Mouse (Mus musculus) cerebellum, postnatal 25 days (tissue): ENCODE results near the gene Gldn.

Source experiments
- DNase-seq, 2 experiments: peaks; one replicate each; pipeline ENCODE4 v3.0.0; 2021; ENCODE audit warnings: mixed read lengths in 2 of 2

The Gldn gene

GRCm38 (mm10) chr9:54286331-54286987 lies at the start of gene Gldn:
Gldn (plus strand) TSS chr9:54286486.
- peak; percentile 9 to 19 for DNase-seq

DNA sequence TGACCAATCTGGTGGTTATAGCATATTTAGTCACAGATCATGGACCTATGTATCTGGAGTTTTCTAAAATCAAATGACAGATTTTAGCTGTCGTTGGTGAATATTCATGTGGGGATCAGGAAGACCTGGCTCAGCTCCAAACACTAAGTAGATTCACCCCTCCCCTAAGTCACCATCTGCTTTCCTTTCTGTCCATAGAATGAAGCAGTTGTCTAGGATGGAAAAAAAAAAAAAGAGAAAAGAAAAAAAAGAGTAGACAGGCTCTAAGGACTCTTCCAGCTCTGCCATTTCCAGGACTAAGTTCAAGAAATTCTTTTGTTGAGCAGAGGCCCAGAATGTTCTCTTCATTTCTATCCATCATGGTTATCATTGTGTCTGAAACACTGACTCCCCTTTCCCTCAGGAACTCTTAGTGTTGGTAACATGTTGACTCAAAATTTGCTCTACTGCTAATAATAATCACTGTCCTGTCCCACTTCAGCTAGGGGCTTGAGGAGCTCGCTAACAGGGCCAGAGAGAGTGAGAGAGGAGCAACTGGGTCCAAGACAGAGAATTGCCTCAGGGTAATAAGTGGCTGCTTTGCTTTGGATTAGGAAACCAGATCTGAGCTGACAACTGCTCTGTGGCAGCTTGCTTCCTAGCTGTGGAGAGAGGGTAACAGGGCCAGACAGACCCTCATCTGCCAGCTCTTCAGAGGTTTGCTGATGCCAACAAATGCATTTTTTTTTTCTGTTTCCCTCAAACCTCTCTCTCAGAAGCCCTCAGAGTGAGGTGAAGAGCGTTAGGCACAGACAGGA lies 41.2 kb upstream of the Gldn start:
- no peak for DNase-seq

DNA sequence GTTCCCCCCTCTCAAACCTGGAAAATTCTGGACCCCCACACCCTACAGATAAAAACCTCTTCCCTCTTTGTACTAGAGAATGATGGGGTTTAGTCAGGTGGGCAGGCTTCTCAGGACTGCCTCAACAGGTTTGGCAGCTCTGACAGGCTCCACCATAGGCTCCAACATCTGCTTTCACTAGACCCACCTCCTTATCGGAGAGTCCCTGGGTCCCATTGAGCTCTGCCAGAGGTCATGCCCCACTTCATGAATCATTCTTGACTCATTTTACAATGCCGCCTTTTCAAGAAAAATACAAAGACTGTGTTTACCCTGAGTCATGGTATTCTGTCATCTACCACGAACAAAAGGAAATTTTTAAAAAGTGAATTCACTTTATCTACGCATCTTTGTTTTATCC lies 21.5 kb upstream of the Gldn start:
- no peak for DNase-seq

DNA sequence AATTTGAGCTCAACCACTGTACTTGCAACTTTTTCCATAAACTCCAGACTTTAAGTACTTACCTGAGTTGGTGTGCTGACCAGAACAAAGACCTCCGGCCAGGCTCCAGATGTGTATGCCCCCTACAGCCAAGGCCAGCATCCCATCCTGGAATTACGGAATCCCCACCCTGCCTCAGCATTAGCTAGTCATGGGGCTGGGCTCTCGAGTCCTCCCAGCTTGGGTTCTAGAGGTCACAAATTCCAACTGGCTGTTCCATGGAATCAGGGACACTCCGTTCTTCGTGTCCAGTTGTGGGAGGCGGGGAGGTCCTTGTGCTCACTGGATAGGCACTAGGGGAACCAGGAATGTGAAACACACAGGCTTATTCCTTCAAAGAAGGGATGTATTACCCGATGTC lies 18.3 kb upstream of the Gldn start, which contains the start of gene Cyp19a1:
Gene Cyp19a1 (minus strand): TSS at position 101 of the 400 bp plus-strand sequence.
- DNase-seq, result no peak

- DNase-seq, result no peak
Measured at GRCm38 (mm10) chr9:54269987-54270386, 16.3 kb upstream of the Gldn start.

DNA sequence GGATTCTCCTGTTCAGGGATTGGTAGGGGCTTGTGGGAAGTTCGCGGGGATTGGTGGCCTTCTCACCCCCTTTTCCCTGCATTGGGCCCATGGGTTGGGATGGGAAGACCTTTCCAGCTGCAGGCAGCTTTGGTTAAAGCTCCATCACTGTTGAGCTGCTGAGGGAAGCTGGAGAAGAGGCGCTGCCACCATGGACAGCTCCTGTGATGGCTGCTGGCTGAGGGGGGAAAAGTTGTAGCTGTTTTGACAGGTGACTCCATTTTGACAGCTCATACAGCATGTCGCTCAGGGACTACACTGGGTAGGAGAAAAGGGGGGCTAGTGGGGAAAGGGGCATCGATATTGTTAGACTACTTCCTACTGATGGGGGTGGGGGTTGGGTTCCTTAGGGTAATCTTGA lies 15.4 kb upstream of the Gldn start:
- no peak for DNase-seq

GRCm38 (mm10) chr9:54275283-54275682 lies 11.0 kb upstream of the Gldn start:
- no peak for DNase-seq

- DNase-seq, result no peak
Measured at GRCm38 (mm10) chr9:54279046-54279589, 7.2 kb upstream of the Gldn start.

GRCm38 (mm10) chr9:54287804-54288203 lies 1.5 kb downstream of the Gldn start:
- DNase-seq, result no peak

DNA sequence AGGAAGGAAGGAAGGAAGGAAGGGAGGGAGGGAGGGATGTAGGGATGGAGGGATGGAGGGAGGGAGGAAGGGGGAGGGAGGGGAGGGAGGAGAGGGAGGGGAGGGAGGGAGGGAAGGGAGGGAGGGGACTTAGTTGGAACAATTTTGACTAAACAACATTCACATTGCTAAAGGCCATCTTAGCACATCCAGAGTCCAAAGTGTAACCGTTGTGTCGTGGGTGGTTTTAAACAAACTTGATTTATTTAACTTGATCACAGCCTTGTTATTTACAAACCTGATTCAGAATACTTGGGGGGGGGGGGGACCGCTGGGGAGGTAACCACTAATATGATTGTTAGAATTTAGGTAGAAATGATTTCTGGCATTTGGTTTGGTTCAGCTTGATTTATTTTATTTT lies 13.1 kb downstream of the Gldn start:
- no peak for DNase-seq

GRCm38 (mm10) chr9:54299792-54300191 lies 13.5 kb downstream of the Gldn start:
- no peak for DNase-seq

GRCm38 (mm10) chr9:54301255-54301654 lies 15.0 kb downstream of the Gldn start:
- DNase-seq, result peak; percentile 17 to 61

DNA sequence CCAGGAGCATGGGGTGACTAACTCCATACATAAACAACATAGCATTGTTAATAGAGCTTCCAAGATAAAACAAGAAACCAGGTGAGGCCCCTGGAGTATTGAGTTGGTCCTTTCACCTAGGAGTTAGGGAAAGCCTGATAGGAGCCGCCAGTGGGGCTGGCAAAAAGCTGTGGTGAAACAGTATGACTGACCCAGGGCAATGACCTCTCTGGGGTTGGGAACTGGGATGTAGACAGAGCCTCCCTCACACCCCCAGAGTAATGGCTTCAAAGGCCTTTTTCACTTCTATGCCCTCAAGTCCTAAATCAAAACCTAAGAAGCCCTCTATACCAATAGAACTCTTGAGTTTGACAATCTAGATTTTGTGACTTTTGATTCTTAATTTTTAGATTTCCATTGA lies 21.9 kb downstream of the Gldn start:
- DNase-seq, result no peak

DNA sequence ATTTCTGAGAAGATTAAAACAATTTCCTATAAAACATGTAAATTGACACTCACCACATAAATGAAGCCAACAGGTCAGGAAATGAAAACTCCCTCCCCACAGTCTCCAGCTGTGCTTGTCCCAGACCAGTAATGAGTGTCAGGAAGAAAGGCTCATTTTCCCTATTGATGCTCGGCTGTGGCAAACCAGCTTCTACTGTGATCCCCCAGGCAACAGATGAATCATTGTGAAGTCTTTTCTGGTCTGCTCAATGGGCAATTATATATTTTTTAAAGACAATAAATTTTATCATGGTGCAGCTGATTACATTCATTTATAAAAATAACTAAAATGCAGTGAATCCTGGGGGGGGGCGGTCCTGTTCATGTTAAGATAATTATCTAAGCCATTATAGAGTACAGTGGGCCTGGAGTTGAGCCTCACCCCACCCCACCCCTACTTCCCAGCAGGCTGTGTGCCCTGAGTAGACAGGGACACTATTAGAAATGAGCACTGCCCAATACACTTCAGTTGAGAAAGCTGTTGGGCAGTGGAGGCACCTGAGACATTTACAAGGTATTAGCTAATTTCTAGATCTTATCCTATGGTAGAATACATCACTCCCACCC lies 22.6 kb downstream of the Gldn start:
- no peak for DNase-seq

GRCm38 (mm10) chr9:54316363-54316762 lies 30.1 kb downstream of the Gldn start:
- no peak for DNase-seq

DNA sequence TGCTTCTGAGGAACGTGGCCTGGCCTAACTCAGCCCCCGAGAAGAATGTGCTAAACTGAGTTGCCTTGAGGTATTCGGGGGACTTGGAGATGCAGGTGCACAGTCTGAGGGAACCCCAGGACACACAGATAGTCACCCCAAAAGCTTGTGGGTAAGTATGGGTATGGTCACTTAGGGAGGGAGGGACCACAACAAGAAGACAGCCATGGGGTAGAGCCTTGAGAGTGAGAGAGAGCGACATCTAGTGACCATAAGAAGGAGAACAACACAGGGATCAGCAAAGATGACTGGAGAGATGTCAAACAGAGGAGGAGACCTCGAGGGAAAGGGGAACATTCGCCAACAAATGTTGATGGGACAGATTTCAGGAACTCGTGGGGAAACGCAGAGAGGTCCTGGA lies 37.2 kb downstream of the Gldn start:
- DNase-seq, result no peak

- DNase-seq, result no peak
Measured at GRCm38 (mm10) chr9:54329201-54329600, 42.9 kb downstream of the Gldn start.

DNA sequence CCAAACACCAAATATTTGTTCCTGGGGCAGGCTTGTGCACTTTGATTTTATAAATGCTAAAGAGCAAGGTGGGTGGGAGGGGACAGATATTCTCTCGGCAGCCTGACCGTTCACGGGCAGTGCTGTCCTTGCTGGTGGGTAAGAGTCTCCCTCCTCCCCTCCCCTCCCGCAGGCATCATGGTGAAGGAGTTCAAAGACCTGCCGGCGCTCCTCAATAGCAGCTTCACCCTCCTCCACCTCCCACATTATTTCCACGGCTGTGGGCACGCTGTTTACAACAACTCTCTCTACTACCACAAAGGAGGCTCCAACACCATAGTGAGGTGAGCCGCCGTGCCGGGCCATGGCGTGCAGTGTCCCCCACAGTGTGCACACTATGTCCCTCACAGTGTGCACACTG lies 49.3 kb downstream of the Gldn start:
- no peak for DNase-seq

DNA sequence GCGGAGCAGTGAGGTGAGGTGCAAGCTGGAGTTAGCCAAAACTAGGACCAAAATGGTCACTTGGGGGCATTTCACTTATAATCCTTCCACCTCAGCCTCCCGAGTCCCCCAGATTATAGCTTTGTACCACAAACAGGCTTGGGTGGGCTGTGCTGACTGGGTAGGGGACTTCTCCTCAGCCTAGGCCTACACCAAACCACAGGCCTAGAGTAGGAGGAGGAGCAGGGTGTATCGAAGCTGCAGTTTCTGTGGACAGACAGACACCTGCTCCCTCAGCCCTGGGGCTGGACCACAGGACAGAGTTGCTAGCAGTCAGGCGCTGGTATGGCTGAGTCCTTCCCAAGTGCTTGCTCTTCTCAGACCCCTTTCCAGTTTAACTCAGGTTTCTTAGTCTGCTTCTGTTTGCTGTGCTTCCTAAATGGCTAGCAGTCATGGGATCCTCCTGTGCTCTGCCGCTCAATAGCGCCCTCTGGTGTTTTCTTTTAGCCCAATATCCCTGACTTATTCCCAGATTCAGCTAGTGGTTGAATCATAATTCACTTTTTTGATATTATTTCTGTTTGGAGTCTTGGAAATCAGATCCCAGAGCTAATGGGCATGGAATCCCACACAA lies 50.4 kb downstream of the Gldn start:
- peak; percentile 47 to 72 for DNase-seq

DNA sequence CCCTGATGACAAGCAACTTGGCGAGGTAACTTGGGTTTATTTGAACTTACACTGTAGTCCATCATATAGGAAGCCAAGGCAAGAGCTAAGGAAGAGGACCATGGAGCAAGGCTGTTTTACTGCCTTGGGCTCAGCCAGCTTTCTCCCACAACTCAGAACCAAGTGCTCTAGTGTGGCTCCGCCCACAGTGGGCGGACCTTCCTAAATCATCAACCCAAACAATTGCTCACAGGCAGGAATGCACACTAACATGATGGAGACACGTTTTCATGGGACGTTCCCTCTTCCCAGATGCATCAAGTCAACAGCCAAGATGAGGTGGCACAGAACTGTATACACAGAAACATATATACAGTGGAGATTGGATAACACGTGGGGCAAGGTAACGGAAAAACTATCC lies 55.7 kb downstream of the Gldn start:
- no peak for DNase-seq

DNA sequence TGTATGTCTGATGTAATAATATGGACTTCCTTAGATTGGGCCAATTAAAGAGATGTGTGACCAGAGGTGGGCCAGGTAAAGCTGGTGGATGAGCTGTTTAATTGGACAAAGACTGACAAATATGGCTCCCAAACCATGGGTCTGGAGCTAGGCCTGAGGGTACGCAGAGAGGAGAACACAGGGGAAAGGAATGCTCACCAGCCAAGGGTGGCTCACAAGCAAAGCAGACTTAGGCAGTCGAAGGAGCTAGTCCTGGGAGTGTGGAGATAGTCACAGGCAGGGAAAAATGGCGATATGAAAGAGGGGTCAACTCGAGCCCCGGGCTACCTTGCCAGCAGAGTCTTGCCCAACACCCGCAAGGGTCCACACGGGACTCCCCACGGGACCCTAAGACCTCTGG lies 70.5 kb downstream of the Gldn start:
- DNase-seq, result no peak
